Mouse (Mus musculus) heart, embryonic 13.5 days (tissue): ENCODE data around the gene Ly6f. TPM values are rescaled to one million over a fixed set of nuclear protein-coding genes. Genes with fewer than 3 reads are reported as not detected.
"Not testable (repeated sequence)": the region's sequence is repeated elsewhere in the genome, so short reads cannot be mapped to it uniquely, and the experiment has no call there.

Source experiments
- ATAC-seq: fragments of 200-750 bp; cut with Nextera tagmentation; 2 replicates; pipeline ENCODE4 v1.8.0; 2017; ENCODE audit warnings: moderate TSS enrichment; ENCODE audit not compliant: insufficient number of reproducible peaks, low FRiP score, low TSS enrichment; ENCODE audit errors: extremely low read depth
- H3K27ac ChIP-seq: fragments of 300-500 bp; sonication (generic); replicated peaks from 2 replicates; pipeline ENCODE4 v1.5.1; 2015; ENCODE audit warnings: moderate library complexity, mild to moderate bottlenecking, inconsistent platforms
- H3K27me3 ChIP-seq: fragments of 300-500 bp; sonication (generic); replicated peaks from 2 replicates; pipeline ENCODE4 v1.6.1; 2015; ENCODE audit warnings: mild to moderate bottlenecking, inconsistent platforms
- H3K36me3 ChIP-seq: fragments of 300-500 bp; sonication (generic); 2 replicates; pipeline ENCODE4 v1.6.1; 2015; ENCODE audit warnings: mild to moderate bottlenecking, inconsistent platforms
- H3K4me1 ChIP-seq: fragments of 300-500 bp; sonication (generic); 2 replicates; pipeline ENCODE4 v1.6.1; 2015; ENCODE audit warnings: inconsistent platforms
- H3K4me2 ChIP-seq: fragments of 300-500 bp; sonication (generic); 2 replicates; pipeline ENCODE4 v1.6.1; 2015; ENCODE audit warnings: inconsistent platforms, mild to moderate bottlenecking, moderate library complexity
- H3K4me3 ChIP-seq: fragments of 300-500 bp; sonication (generic); 2 replicates; pipeline ENCODE4 v1.5.1; 2015; ENCODE audit warnings: moderate library complexity, mild to moderate bottlenecking, inconsistent platforms
- H3K9ac ChIP-seq: fragments of 300-500 bp; sonication (generic); 2 replicates; pipeline ENCODE4 v1.6.1; 2015; ENCODE audit warnings: inconsistent platforms, mild to moderate bottlenecking, moderate library complexity
- H3K9me3 ChIP-seq: fragments of 300-500 bp; sonication (generic); 2 replicates; pipeline ENCODE4 v1.6.1; 2016; ENCODE audit warnings: inconsistent platforms
- WGBS: fragments of 180-500 bp; shearing (Covaris S2); methylation state at CpG from one replicate; pipeline ENCODE4 v1.1.7; 2015; ENCODE audit warnings: mixed read lengths; 5-methylcytosine and 5-hydroxymethylcytosine counted together
- polyA plus RNA-seq: library from polyadenylated mRNA; unstranded; fragments of >200 nt; fragmentation: Nextera tagmentation; extraction: Ambion mirVana; gene quantifications from 2 replicates; pipeline ENCODE4 v1.2.1, GENCODE M21; 2015

Ly6f gene
- polyA plus RNA-seq, 1 experiment from 2014 or later, result not detected

DNA sequence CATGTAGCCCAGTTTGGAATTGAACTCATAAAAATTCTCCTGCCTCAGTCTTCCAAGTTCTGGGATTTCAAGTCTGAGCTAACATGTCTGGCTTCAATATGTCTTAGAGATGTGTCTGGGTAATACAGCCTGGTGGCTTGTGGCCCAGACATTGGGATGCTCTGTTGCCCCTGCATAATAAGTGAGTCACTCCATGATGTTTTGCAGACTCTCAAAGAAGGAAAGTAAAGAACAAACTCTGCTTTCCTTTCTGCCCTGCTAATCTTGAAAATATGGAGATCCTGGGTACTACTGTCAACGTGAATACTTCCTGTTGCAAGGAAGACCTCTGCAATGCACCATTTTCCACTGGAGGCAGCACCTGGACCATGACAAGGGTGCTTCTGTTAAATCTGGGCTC is 3.2 kb downstream of the Ly6f start:
- H3K27ac ChIP-seq, result no peak overlapping the region
- H3K36me3 ChIP-seq, result no peaks in the 10 kb centered on the region
- no peaks in the 10 kb centered on the region for H3K27me3 ChIP-seq
- 59% methylated on average over 1 of the region's 1 CpGs for WGBS
- H3K9ac ChIP-seq, result no peak overlapping the region
- no peak for ATAC-seq
- no peak overlapping the region for H3K4me3 ChIP-seq
- H3K4me2 ChIP-seq, result no peak overlapping the region
- H3K9me3 ChIP-seq, result no peaks in the 10 kb centered on the region
- H3K4me1 ChIP-seq, result no peaks in the 10 kb centered on the region

DNA sequence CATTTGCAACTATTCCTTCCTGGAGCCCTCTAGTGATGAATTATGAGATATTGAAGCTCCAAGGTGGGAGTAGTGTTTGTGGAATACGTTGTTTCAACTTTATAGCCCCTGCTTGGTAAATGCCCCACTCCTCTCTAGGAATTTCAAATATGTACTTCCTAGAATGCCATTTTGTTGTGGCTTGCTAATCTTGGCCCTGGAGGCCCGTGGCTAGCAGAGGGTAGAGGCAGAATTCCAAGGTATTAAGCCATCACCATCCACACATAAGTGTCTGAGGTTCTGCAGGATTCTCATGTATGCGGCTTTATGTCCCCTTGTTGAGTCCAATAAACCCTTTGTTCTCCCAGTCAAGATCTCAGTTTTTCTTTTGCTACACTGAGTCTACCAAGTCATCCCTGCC is 3.7 kb downstream of the Ly6f start:
- WGBS, result 60% methylated on average over 3 of the region's 3 CpGs
- ATAC-seq, result no peak
- Histone ChIP-seq H3K4me1 (no peaks in the 10 kb centered on the region), H3K36me3 (no peaks in the 10 kb centered on the region), H3K4me3 (no peak overlapping the region), H3K27me3 (no peaks in the 10 kb centered on the region), H3K9ac (no peak overlapping the region), H3K27ac (no peak overlapping the region), H3K9me3 (no peaks in the 10 kb centered on the region), H3K4me2 (no peak overlapping the region)

DNA sequence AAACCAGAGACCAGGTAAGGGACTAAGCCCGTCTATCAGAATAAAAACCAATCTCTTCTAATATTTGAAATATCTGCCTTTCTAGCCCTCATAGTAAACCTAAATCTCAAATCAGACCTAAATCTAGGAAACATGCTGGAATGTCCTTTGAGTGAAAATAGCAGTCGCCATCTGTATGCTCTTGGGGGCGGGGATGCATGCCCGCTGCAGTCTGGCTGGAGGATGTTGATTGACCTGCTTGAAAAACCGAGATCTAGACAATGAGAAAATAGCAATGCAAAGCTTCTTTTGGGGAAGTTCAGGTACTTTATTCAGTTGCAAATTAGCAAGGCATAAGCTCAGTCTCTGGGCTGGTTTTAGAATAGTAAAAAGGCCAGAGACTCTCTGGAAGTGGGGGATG is 13.8 kb downstream of the Ly6f start:
- H3K27ac ChIP-seq, H3K9ac ChIP-seq, H3K27me3 ChIP-seq, H3K36me3 ChIP-seq, H3K4me2 ChIP-seq, H3K4me3 ChIP-seq, ATAC-seq, H3K4me1 ChIP-seq, H3K9me3 ChIP-seq: not testable (repeated sequence)
- 75% methylated on average over 5 of the region's 5 CpGs for WGBS

DNA sequence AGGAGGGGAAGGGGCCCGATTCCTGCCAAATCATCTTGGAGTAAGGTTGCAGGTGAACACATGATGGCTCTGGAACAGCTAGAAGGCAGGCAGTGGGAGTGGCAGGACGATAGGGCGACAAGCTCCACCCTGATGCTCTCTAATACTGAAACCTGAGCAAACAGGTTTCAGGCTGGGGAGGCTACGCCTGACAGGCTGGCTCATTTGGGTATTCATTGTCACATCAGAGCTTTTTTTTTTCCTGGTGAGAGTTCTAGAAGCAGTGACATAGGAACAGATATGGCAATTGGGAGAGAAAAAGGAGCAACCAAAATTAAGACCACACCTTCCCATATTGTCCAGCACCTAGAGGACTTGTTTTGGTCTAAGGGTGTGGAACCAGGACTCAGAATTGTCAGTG is 18.3 kb downstream of the Ly6f start:
- not testable (repeated sequence) for H3K4me3 ChIP-seq, H3K27me3 ChIP-seq, H3K4me2 ChIP-seq, H3K27ac ChIP-seq, H3K4me1 ChIP-seq, ATAC-seq, H3K9ac ChIP-seq, H3K36me3 ChIP-seq
- 68% methylated on average over 4 of the region's 4 CpGs for WGBS
- peaks cover 10% of the 10 kb centered on the region; the same call in 1 of the 2 replicates for H3K9me3 ChIP-seq

DNA sequence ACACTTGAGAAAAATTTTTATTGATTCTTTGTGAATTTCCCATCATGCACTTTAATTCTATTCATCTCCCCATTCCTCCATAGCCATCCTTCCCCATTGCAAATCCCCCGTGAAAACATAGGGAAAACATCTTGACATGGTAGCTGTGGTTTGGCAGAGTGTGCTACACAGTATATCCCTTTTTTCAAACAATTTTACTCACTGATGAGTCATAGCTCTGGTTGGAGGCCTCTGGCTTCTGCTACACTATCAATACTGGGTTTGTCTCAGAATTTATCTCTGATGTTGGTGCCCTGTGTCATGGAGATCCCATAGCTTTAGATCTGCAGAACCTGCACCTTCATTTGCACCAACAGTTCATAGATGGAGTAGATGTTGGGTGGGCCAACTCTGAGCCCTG is 24.2 kb downstream of the Ly6f start:
- Histone ChIP-seq H3K9ac (no peak overlapping the region), H3K4me2 (no peak overlapping the region), H3K27ac (no peak overlapping the region), H3K9me3 (peaks cover 2% of the 10 kb centered on the region; the same call in 1 of the 2 replicates), H3K4me1 (no peaks in the 10 kb centered on the region), H3K27me3 (no peaks in the 10 kb centered on the region), H3K36me3 (no peaks in the 10 kb centered on the region), H3K4me3 (no peak overlapping the region)
- WGBS, result 65% methylated on average over 1 of the region's 1 CpGs
- no peak for ATAC-seq

DNA sequence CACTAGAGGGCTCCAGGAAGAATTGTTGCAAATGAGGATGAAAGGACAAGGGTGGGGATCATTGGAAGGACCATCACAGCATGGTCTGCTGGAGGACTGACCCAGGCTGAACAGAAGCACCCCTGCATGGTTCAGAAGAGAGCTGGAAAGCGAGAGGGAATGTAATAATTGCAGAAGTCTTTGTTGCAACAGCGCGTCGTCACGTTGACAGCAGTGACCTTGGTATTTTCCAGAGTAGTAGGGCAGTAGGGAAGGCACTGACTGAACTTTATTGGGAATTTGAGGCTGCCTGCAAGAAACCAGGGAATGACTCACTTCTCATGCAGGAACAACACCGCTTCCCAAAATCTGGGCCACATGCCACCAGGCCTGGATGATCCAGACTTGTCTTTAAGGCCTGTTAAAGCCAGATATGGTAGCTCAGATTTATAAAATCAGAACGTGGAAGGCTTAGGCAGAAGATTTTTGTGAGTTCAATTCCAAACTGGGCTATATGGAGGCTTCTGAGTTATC is 25.7 kb downstream of the Ly6f start:
- Histone ChIP-seq H3K27me3 (no peaks in the 10 kb centered on the region), H3K27ac (no peak overlapping the region), H3K9me3 (no peaks in the 10 kb centered on the region; the same call in 1 of the 2 replicates), H3K4me1 (no peaks in the 10 kb centered on the region), H3K9ac (no peak overlapping the region), H3K4me3 (no peak overlapping the region), H3K4me2 (no peak overlapping the region), H3K36me3 (no peaks in the 10 kb centered on the region)
- 77% methylated on average over 7 of the region's 7 CpGs for WGBS
- no peak for ATAC-seq

DNA sequence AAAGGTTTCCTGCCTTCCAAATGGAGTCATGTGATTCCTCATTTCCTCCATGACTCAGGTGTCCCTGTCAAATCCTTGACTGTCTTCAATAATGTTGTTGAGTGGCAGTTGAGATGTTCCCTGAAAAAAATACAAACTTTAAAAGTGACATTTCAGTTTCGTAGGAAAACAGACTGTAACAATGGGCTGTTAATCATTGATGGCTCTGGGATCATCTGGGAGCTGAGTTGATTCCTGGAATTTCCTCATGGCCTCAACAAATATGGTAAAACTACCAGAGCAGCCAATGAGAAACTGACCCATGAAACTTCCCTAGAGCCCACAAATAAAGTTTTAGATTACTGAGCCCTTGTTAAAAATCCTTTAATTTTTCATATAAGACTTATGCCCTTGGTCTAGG is 37.9 kb downstream of the Ly6f start:
- Histone ChIP-seq H3K36me3 (no peaks in the 10 kb centered on the region), H3K4me1 (no peaks in the 10 kb centered on the region), H3K4me2 (no peak overlapping the region), H3K27me3 (no peaks in the 10 kb centered on the region), H3K4me3 (no peak overlapping the region), H3K9me3 (peaks cover 30% of the 10 kb centered on the region), H3K27ac (no peak overlapping the region), H3K9ac (no peak overlapping the region)
- 56% methylated on average over 1 of the region's 1 CpGs for WGBS
- ATAC-seq, result no peak

DNA sequence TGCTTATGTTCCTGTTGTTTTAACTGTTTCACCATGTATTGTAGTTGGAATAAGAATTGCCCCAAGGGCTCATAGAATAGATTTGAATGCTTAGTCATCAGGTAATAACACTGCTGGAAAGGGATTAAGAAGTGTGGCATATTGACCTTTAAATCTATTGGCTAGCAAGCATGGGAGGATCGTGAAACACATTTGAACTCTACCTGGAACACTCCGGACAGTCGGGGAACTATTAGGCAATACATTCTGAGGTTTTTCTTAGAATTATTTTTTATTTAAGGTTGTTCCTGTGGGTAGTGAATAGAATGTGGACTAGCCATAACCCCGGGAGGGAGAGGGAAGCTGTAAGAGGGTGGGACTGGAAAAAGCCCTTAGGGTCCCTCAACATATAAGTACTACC is 41.0 kb downstream of the Ly6f start:
- H3K4me2 ChIP-seq, result no peak overlapping the region
- no peaks in the 10 kb centered on the region for H3K27me3 ChIP-seq
- H3K9ac ChIP-seq, result no peak overlapping the region
- H3K36me3 ChIP-seq, result no peaks in the 10 kb centered on the region
- ATAC-seq, result no peak
- H3K27ac ChIP-seq, result no peak overlapping the region
- no peaks in the 10 kb centered on the region for H3K4me1 ChIP-seq
- H3K4me3 ChIP-seq, result no peak overlapping the region
- H3K9me3 ChIP-seq, result peaks cover 35% of the 10 kb centered on the region
- WGBS, result 83% methylated on average over 4 of the region's 4 CpGs

DNA sequence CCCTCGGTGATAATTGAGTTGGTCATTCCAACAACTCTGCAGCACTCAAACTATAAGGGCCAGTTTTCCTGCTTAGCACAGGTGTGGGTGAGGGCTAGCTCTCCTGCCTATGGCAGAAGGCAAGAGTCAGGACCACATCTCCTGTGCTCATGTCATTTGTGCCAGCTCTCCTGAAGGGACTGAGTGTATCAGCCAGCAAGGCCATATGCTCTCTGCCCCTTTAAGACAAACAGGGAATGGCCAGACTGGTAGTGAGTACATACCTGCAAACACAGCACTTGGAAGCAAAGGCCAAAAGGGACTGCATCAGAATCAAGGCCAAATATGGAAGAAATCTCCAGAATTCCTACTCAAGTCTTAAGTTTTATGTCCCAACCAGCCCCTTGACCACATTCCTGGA is 41.7 kb downstream of the Ly6f start:
- Histone ChIP-seq H3K4me2 (no peak overlapping the region), H3K4me1 (no peaks in the 10 kb centered on the region), H3K4me3 (no peak overlapping the region), H3K9ac (no peak overlapping the region), H3K27ac (no peak overlapping the region), H3K36me3 (no peaks in the 10 kb centered on the region), H3K27me3 (no peaks in the 10 kb centered on the region), H3K9me3 (peaks cover 29% of the 10 kb centered on the region)
- 83% methylated on average over 1 of the region's 1 CpGs for WGBS
- ATAC-seq, result no peak

DNA sequence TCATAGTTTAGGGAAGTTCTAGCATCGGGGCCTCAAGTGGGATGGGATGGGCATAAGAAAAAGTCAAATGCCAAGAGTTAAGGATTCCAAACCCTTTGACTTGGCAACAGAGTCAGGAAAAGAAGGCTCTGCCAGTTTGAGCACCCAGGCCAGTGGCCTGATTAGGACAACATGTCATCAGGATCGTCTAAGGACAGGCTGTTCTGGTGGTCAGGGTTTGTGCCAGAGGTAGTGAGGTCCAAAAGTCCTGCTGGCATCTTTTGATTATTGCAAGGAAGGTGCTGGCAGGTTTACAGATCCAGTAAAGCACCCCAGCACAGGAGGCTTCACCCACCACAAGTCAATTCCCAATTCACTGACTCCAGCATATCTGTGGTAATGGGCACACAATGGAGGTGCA is 46.2 kb downstream of the Ly6f start:
- Histone ChIP-seq H3K4me1 (no peaks in the 10 kb centered on the region), H3K27ac (no peak overlapping the region), H3K4me3 (no peak overlapping the region), H3K27me3 (no peaks in the 10 kb centered on the region), H3K4me2 (no peak overlapping the region), H3K9ac (no peak overlapping the region), H3K9me3 (0 out of 2 replicates have a peak, but pooled peaks cover 12% of the 10 kb centered on the region), H3K36me3 (no peaks in the 10 kb centered on the region)
- no peak for ATAC-seq
- 65% methylated on average over 2 of the region's 2 CpGs for WGBS

DNA sequence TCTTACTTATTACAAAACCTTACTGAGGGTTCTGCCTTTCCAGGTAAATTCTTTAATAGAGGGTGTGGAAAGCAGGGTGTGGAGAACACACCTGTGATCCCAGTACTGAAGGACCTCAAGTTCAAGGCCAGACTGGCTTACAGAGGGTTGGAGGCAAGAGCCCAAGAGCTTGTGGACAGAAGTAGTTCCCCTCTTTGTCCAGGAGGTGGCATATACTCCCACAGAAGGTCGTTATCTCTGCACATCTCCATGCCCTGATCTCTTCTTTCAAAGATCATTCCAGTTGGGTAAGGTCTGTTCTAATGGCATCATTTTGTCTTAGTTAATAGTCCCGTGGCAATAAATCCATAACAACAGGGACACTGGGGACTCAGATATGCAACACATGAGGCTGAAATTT is 49.0 kb downstream of the Ly6f start:
- Histone ChIP-seq H3K4me2 (no peak overlapping the region), H3K9ac (no peak overlapping the region), H3K27ac (no peak overlapping the region), H3K4me1 (no peaks in the 10 kb centered on the region), H3K9me3 (peaks cover 17% of the 10 kb centered on the region), H3K27me3 (no peaks in the 10 kb centered on the region), H3K4me3 (no peak overlapping the region), H3K36me3 (no peaks in the 10 kb centered on the region)
- WGBS, result 41% methylated on average over 2 of the region's 2 CpGs
- no peak for ATAC-seq

DNA sequence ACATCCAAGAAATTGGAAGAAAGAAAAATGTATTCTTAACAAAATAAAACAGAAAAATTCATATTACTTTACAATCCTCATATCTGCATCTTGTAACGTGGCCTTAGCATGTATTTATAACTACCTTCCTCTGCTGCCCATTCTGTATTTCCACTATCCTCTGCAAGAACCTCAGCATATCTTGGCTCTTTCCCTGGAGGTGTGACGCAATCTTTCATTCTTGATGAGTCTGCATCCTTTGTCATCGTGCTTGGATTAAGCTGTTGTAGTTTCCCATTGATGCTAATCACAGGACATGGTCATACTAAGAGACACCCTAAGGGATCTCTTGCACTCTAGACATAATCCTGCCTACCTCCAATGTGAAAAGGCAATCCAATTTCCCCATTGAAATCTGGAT is 50.4 kb downstream of the Ly6f start:
- Histone ChIP-seq H3K36me3 (no peaks in the 10 kb centered on the region), H3K4me2 (no peak overlapping the region), H3K27ac (no peak overlapping the region), H3K9me3 (peaks cover 29% of the 10 kb centered on the region), H3K27me3 (no peaks in the 10 kb centered on the region), H3K4me1 (no peaks in the 10 kb centered on the region), H3K4me3 (no peak overlapping the region), H3K9ac (no peak overlapping the region)
- 70% methylated on average over 3 of the region's 3 CpGs for WGBS
- ATAC-seq, result no peak
